Mouse (Mus musculus): Measurements from ENCODE around the gene Pir. TPM values are rescaled to one million over a fixed set of nuclear protein-coding genes. Genes with fewer than 3 reads are reported as not detected.

Pir gene
- total RNA-seq, 2 experiments from 2014 or later = 4.3 to 12.5 TPM

GRCm38 (mm10) chrX:164419955-164420354, 150.8 kb downstream of the Pir start:
- no peak for DNase-seq (ENCODE audit: low spot score in 2 of 2)

GRCm38 (mm10) chrX:164420518-164420917, 151.3 kb downstream of the Pir start:
- DNase-seq (ENCODE audit: low spot score in 2 of 2) = no peak

Other genes with a start within 250 kb of the Pir start
- 10 to 100 TPM; 26.1 to 46.2 TPM for gene Car5b, start 241.4 kb upstream of the Pir start, total RNA-seq (2021)
- 1 to 10 TPM; 4.8 to 5.0 TPM for gene Siah1b, start 192.9 kb upstream of the Pir start, total RNA-seq (2021)
- under 1 TPM in 1 of 2 experiments, not detected in 1; 0.80 TPM for gene Cltrn, start 180.5 kb upstream of the Pir start, total RNA-seq (2021)
- gene Ace2, start 130.0 kb upstream of the Pir start, total RNA-seq (2021) = 1 to 10 TPM; 2.1 to 4.3 TPM
- gene Bmx, start 11.2 kb upstream of the Pir start, total RNA-seq (2021) = under 1 TPM; 0.27 to 0.45 TPM
- 10 to 100 TPM; 26.2 to 65.4 TPM for gene Vegfd, start 104.0 kb downstream of the Pir start, total RNA-seq (2021)
- gene Piga, start 150.4 kb downstream of the Pir start, total RNA-seq (2021) = 10 to 100 TPM in 1 of 2 experiments, 1 to 10 TPM in 1; 5.1 to 13.2 TPM
- under 1 TPM; 0.42 to 0.46 TPM for gene Asb11, start 167.6 kb downstream of the Pir start, total RNA-seq (2021)
- gene Asb9, start 237.0 kb downstream of the Pir start, total RNA-seq (2021) = not detected